Mouse (Mus musculus): ENCODE data around the gene Pspc1.

DNA sequence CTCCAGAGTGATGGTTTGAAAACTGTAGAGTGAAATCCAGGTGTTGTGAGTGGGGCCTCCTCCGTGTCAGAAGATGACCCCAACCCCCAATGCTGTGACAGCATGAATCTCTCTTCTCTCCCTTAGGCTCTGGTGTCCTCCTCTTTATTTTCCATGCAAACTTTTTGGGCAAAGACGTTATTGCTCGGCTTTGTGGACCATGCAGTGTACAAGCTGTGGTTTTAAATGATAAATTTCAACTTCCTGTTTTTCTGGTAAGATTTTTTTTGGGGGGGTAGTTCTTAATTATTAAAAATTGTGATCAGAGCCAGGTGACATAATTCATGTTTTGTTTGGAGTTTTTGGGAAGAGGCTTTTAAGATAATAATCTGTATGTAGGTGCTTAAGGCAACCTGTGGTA, 82.6 kb downstream of the Pspc1 start:
- TF ChIP-seq CTCF (IDR thresholded peaks at IDR 0.05; ENCODE audit: borderline replicate concordance, control insufficient read depth, extremely low read depth, insufficient read depth, low read length, poor library complexity) = no peak
- TF ChIP-seq POLR2A (IDR thresholded peaks at IDR 0.05; ENCODE audit: control insufficient read depth, extremely low read depth, insufficient read depth, low read length, poor library complexity) = no peak
